Mouse (Mus musculus): ENCODE results near the gene E2f3.

The E2f3 gene

DNA sequence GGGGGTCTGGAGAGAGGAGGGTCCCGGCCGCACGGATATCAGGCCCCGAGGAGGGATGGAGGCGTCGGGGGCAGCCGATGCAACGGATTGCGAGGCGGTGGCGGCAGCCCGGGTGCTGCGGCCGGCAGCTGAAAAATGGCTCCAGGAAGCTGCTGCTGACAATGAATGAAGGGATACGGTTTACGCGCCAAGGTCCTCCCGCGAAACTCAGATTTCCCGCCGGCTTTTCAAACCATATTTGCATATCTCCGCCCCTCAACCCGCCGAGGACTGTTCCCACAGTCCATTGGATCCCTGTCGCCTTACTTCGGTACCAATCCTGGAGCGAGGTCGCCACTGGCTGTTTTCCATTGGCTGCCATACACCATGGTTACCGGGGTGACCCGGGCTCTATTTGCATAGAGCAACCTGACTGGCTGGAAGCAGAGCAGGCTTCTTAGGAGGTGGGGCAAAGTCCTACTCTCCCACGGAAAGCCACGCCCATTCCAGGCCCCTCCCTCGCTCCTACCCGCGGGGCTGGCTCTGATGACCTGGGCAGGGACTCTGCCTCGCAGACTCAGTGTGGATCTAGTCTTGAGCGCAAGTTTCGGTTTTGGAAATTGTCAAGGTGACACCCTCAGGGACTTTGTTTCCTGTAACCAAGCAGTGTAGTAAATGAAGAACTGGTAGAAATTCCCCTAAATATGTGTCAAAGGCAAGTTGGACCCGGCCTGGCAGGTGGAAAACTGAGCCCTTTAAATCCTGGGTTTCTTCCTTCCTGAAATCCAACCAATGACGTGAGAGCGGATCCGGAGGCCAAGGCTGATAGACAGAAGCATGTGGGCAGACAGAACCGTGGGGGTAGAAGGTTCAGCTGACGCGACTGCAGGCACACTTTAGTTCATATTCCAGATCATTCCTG, at the start of gene E2f3:
Gene E2f3, minus strand, starts transcription at position 209 of the 901 bp plus-strand sequence.
- peak; percentile 100 for DNase-seq

DNA sequence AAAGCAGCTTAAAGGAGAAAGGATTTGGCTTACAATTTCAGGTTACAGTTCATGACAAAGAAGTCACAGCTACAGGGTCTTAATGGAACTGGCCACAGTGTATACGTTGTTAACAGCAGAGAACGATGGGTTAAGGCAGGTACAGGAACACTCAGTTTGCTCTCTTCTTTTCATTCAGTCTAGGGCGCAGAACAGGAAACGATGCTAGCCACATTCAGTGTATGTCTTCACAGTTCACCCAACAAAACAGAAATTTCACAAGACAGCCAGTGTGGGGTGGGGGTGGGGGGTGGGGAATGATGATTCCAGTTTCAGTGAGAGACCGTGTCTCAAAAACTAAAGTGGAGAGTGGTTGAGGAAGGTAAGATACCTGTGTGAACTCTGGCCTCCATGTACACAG, 48.7 kb upstream of the E2f3 start:
- DNase-seq: no peak

DNA sequence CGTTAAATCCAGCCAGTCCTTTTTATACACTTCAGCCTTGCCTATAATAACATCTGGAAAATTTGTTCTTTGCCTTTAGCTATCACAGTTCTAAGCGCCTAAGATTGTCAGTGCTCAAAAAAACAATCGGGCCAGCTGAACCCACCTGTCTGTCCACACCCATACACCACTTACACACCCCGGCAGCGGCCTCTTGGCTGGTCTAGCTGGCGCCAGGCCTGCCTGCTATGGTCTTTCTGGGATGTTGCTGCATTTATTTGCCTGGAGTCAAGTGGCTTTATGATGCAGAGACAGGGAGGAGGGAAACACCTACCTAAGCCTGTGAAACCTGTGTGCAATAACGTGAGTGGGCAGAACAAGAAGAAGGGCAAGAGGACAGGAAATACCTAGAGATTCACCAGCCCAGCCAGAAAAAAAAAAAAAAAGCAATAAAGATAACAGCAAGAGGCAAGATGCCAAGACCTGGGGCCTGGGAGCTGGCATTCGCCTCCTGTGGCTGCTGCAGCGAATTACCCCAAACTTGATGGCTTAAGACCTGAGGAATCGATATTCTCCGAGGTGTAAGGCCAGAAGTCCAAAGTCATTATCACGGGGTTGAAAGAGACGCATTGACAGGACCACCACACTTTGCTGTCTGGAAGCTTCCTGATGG, 45.9 kb upstream of the E2f3 start:
- DNase-seq: no peak

DNA sequence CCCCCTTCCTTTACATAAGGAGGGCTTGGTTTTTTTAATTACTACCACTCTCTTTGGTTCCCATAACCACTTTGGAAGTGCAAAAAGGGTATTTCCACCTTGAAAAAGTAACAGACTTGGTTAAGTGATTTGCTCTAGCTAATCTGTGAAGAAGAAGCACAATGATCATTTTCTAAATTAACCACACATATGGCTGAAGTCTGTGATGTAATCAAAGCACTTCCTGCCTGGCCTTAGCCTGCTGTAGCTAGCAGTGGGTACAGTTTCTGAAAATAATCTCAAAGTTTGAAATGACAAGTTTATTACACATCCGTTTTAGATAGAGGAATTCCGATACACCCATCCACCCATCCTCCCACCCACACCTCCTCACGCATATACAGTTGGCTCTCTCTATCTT, 42.0 kb upstream of the E2f3 start:
- DNase-seq: no peak

DNA sequence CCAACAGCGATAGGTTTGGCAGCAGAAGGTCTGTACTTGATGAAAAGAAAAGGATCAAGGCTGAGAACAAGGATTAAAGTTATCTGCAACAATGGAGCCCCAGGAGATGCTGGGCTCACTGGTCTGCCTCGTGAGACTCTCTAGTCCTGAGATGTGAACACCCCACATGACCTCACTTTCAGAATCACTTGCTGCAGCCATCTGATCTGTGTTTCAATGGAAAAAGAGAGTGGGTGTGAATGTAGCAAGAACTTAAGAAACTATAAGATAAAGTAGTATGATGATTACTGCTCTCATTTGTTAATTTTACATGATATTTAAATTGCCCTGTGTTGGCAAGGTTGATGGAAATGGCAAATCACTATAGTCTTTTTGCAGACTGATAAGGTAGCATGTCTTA, 36.6 kb upstream of the E2f3 start:
- no peak for DNase-seq

DNA sequence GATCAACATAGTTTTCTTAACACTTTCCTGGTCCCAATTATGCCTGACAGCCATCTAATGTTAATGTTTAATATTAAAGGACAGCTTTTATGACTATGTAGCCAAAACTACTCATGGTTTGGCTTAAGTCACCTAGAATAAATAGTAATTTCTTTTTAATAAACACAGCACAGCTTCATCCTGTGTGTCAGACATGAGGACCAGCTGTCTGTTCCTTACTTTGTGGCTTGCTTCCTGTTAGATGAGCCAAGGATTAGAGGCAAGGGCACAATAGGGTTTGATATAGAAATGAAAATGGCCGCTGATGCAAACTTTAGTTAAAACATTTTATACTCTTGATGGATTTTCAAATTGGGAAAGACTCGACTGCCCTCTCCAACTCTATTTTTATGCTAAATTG, 32.7 kb upstream of the E2f3 start:
- DNase-seq: no peak

DNA sequence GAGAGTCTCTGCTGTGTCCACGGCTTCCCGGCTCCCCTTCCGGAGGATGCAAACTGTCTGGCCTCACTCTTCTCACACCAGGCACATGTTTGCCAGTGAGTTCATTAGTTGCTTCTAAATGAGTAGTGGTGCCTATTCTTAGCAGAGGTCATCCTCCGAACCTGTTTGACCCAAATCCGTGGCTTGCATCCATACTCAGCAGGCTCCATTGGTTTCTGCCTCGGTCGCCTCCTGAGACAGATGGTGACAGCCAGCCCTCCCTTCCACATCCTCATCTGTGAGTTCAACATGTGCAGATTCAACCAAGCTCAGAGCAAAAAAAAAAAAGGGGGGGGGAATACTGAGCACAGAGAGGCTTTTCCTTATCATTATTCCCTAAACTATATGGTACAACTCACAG, 31.7 kb upstream of the E2f3 start:
- DNase-seq: no peak

DNA sequence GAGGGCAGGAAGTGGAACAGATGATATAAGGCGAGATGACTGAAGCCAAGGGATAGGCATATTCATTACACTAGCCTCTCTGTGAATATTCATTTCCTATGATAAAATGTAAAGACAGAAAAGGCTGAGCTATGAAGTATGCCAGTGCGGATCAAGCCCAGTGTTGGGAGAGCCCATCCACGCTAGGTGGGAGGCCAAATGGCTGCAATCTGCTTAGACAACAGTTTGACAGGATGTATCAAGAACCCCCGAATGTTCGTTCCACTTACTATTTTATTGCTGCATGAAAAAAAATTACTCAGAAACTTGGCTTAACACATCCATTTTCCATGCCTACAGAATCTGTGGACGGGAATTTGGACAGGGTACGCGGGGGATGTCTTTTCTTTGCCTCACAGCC, 28.7 kb upstream of the E2f3 start:
- no peak for DNase-seq

DNA sequence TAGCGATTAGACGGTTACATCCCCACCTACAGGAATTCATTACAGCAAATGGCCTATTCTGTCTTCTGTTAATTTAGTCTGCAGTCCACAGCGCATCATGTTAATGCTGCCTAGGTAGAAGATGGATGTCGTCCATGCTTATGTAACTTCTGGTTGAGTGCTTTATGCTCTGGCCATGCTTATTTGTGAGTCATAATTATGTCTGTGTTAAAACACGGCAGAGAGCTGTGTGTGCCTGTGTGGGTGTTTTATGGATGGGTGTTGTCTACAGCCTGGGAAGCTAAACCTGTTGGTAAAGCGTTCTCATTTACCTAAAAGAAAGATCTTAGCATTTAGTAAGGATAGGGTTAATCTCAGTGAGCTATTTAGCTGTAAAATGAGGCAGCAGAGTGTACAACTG, 26.4 kb upstream of the E2f3 start:
- no peak for DNase-seq

DNA sequence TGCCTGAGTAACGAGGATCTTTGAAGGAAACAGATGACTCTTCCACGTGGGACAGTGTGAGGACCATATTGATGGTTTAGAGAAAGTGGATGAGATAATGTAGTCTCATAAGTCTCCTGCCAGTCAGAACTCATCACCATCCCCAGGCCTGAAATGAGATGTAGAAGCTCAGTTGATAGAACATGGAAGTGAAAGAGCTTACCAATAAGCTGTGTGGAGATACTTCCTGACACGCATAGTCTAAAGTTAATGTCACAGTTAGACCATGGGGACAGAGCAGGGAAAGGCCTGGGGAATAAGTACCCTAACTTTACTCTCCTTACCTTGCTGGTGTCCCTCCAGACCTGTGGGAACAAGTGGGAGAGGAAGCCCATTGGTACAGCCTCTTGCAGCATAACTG, 22.9 kb upstream of the E2f3 start:
- no peak for DNase-seq

DNA sequence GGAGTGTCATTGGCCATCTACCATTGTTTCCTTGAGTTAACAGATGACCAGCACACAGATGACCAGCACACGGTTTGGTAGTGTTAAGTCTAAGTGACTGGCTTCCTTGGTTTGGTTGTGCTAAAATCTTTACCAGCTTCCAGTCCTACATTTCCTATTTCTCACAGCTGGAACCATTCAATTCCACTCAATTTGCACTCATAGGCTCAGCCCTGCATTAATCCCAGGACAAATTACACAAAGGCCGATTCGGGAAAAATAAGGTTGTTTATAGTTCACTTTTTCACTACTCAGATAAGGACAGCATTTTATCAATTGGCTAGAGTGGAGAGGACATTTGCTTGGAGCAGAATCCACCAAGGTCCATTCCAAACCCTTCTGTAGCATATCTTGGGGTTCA, 19.6 kb upstream of the E2f3 start:
- no peak for DNase-seq

DNA sequence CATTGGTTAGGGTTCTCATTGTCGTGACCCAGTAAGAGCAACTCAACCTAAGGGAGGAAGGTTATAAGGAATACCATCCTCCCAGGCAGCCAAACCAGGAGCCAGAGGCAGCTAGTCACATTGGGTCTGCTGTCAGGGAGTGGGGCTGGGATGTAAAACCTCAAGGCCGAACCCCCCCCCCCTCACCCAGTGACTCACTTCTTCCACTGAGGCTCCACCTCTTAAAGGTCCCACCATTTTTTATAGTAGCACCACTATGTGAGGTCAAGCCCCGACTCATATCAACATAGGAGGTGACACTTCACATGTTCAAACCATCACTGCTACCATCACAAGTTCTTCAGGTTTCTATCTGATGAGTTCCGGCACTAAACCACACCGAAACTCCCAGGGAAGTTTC, 19.0 kb upstream of the E2f3 start:
- no peak for DNase-seq

DNA sequence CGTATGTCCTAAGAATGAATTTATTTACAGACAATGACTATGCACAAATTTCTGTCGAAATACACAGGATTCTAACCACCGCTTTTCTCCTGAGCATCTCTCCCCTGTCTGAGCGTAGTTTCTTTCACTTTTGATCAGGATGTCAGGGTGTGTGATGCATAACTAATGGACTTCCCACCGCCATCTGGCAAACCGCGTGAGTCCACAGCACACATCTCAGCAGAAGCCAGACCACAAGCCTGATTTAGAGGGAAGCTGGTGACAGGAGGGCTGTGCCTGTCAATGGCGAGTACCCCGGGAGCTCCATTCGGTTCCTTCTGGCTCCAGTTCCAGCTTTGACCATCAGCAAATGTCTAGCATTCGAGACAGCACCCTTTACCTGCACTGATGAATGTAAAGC, 17.3 kb upstream of the E2f3 start:
- DNase-seq: no peak

DNA sequence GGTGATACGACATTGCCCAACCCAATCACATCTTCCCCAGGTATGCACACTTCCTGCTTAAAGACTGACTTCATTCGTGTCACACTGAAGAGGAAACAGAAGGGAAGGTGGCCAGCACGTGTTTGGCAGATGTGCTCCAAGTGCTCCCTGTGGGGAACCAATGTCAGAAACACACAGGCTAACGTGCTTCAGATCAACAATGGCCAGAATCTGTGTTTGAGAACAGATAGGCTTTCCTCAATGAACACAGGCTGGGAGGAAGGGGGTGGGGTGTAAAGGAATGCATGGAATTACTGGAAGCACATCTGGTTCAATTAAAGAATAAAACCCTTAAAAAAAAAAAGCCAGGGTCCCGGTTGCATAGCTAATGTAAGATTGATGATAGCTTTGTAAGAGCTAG, 15.2 kb upstream of the E2f3 start:
- DNase-seq: no peak

DNA sequence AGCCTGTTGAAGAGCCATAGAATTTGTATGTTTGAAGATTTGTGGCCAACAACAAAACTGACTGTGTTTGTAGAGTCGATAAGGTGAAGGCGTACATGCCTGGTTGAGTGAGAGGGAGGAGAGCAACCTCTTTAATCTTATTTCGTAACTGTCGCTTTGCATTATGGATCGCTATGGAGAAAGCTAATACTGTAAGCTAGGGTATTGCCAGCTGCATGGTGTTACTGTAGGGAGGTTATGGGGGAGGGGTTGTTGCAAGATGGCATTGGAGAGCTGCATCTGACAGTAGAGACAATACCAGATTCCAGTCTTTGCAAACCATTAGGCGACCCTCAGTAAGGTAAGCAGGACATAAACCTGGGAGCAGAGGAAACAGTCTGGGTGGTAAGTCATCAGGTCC, 2.1 kb upstream of the E2f3 start:
- no peak for DNase-seq

DNA sequence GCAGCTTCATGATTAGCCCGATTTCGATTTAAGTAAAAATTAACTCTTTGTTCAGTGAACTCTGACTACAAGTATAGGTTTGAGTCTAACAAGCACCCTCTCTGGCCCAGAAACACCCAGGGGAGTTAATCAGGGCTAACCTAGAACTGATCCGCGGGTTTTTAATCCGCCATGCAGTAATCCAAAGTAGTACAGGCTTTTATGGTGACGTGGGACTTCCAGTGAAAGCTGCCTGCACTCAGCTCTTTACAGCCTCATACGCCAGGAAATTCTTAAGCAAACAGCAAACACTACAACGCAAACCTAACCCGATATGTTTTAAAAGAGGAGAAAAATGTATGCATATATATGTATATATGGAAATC, 875 bp upstream of the E2f3 start:
- DNase-seq: no peak

DNA sequence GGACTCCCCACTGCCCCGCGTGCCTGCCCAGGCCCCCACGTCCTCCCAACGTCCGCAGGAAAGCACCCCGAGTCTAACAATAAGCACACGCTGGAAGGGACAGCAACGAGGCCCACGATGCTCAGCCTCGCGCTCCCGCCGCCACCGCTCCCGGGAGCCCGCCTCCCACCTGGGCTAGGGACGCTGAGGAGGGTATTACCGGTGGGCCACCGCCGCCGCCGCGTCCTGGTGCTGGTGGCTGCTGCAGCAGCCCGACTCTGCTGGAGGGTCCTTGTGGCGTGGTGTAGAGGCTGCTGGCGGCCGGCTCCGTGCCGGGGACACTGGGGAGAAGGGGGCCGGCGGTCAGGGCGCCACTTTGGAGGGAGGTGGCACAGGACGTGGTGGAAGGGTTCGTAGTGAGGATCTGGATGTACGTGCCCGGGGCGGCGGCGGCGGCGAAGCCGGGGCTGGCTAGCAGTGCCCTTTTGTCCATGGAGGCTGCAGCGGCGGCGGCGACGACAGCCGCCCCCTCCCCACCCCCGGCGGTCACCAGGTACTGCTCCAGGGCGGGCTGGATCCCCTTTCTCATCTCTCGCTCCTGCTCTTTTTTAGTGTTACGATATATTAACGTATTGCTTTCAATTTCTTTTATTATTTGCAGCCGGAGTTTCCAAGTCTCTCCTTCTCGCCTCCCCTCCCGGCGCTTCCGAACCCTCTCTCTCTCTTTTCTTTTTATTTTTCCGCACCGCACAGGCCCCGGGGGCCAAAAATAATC, 585 bp downstream of the E2f3 start:
- DNase-seq: peak in 1 of 2 experiments; percentile 16

DNA sequence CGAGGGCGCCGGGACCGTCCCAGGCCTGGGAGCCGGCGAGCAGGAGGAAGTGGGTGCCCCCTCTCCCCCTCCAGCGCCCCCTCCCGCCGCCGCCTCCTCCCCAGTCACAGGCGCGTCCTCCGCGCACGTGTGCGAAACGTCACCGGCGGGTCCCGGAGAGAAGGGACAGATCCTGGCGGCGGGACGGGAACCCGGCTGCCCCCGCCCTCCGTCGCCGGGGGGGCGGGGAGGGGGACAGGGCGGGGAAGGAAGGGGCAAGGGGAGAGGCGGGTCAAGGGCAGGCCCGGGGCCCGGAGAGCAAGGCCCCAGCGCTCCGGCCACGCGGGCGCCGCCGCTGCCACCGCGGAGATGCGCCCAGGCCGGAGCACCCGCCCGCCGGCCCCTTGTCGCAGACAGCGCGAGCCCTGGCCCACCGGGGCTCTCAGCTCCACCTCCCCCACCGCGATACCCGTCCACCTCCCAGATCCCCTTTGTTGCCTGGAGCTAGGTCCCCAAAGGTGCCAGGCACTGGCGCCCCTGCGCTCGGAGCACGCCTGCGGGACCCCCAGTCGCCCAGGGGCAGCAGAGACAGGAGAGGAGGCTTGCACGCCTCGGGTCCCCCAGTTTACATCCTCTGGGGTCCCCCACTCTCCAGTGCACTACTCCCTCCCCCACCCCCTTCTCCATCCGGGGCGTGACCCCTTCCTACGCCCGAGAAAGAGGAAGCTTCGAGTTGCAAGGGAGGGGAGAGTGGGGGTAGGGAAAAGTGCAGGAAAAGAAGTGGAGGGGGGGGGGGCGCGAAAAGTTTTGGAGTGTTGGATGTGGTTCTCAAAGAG, 1.4 kb downstream of the E2f3 start:
- peak; percentile 81 to 85 for DNase-seq

DNA sequence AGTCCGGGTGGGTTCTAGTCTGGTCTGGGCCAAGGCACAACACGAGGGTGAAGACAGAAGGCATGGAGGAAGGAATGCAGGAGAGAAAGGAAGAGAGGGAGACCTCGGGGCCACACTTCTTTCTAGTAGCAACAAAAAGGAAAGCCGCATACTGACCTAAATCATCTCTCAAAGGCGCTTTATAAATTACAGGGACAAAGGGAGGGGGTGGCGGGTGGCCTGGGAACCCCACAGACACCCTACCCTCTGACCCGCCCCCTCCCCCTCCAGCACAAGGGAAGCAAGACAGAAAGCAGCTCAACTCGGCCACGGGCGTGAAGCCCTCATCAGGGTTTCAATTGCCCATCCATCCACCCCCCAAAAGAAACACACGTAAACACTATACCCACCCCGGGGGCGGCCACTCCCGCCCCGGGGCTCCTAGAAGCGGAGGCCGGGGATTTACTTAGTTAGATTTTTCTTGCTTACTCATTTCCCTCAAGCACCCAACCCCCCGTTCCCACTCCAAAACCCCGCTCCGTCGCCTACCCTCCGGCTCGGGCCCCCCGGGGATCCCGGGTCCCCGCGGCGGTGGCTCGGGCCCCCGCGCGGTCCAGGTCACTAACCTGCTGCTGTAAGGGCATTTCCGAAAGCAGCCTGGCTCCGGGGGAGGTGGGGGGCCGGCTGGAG, 2.2 kb downstream of the E2f3 start:
- DNase-seq: peak in 1 of 2 experiments; percentile 6

DNA sequence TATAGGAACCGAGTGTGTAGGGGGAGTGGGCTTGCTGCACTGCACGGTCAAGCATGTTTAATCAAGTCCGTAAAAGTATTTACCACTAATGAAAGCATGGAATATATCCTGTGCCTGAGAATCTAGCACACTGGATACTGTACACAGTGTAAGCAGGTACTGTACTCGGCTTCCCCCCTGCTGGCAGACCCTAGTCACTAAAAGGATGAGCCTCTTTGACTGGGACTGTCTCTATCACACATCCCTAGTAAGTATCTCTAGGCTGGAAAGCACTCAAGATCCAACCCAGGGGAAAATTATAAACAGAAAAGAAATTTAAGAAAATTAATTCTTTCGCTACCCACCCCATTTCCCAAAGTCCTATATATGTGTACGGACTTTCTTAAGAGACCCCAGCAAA, 2.8 kb downstream of the E2f3 start:
- no peak for DNase-seq

DNA sequence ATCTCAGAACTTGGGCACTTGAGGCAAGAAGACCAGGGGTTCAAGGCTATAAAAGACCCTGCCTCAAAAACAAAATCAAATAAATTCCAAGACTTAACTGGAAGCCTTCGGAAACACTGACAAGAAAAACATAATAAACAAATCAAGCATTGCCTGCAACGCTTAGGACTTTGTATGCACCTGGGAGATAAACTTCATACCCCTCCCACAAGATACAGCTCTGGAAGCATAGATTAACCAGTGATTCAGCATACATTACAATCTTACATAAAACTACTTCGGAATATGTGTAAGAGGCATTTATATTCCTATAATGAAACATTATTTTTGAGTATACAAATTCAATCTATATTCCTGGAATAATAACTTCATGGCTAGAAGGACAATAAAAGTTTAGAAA, 3.5 kb downstream of the E2f3 start:
- DNase-seq: no peak

DNA sequence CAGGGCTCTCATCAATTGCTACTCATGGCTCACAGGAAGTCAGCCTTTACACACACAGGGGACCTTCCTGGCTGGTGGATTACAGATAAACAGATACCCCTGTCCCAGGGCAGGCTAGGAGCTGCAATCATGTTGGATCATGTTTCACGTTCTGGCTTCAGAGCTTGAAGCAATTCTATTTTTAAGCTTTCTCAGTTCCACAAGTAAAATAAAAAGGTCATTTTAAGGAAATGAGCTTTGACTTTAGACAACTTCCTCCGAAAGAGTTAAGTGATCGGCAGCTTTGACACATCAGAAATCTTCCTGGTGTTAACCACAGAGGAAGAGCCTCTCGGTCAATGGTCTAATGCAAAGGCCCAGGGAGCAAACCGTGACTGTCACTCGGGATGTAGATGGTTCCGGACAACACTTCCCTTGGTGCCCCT, 6.7 kb downstream of the E2f3 start:
- DNase-seq: no peak
